Mouse (Mus musculus): ENCODE results near the gene Fam98b. TPM values are rescaled to one million over a fixed set of nuclear protein-coding genes. Genes with fewer than 3 reads are reported as not detected.

Gene Fam98b
- total RNA-seq (2021) = 10 to 100 TPM; 39.7 to 40.1 TPM
- long read RNA-seq, experiment 1, partial matches to known transcripts = 9 of 9 reads
- long read RNA-seq, experiment 1, other reads (novel, unspliced or antisense) = 0 of 9 reads
- long read RNA-seq, experiment 2 = 0 reads

DNA sequence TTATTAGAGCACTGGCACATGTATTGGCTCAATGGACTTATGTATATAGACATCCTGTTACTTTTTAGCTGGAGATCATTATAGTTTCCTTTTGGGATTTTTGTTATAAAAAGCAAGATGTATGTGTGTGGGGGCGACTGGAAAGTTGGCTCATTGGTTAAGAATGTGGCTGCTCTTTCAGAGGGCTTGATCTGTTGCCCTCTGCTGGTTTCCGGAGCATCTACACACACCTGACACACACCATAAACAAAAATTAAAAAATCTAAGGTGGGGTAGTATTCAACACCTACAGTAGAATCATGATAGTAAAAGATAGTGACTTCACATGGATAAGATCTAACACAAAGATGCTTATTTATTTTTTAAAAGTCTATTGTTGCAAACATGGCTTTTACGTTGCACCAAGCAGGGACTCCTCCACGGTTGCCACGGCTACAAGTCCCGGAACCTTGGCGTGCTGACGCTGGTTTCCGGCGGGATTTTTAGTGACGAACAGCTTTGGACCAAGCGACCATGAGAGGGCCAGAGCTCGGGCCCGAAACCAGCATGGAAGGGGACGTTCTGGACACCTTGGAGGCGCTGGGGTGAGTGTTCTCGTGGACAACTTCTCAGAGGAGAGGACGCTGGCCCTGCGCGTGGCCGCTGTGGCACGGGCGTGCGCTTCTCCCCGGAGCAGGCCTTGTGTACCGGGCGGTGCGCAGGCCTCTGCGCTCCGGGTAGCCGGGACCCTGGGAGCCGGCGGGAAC, at the start of gene Fam98b:
Gene Fam98b, plus strand, starts transcription at position 485 of the 746 bp plus-strand sequence.
- peak; percentile 90 to 92 for DNase-seq

- no peak for DNase-seq
These were observed 48.6 kb upstream of the Fam98b start for GRCm38 (mm10) chr2:117200869-117201338.

GRCm38 (mm10) chr2:117203350-117203749, 46.2 kb upstream of the Fam98b start:
- no peak for DNase-seq

- DNase-seq = peak; percentile 76 to 82
These were observed 45.0 kb upstream of the Fam98b start for GRCm38 (mm10) chr2:117204534-117204933.

DNA sequence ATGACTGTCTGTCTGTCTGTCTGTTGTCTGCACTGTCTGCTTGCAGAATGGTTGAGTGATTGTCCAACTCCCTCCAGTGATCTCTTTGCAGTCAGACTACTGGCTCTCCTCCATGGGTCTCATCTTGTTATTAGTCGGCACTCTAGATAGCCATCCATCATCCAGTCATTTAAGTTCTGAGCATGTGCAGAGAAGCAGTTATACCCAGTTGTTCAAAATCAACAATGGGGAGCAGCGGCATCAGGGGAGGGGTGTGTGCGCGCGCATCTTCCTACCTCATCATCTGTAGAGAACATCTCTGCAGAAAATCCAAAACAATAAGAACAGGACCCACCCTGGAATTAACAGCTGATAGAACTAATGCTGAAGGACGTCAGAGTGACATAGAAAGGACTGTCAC, 44.5 kb upstream of the Fam98b start:
- DNase-seq = peak in 1 of 2 experiments; percentile 22

- peak; percentile 55 to 64 for DNase-seq
These were observed 39.0 kb upstream of the Fam98b start for GRCm38 (mm10) chr2:117210416-117211085.

- DNase-seq = peak in 1 of 2 experiments; percentile 15
These were observed 33.4 kb upstream of the Fam98b start for GRCm38 (mm10) chr2:117216152-117216551.

DNA sequence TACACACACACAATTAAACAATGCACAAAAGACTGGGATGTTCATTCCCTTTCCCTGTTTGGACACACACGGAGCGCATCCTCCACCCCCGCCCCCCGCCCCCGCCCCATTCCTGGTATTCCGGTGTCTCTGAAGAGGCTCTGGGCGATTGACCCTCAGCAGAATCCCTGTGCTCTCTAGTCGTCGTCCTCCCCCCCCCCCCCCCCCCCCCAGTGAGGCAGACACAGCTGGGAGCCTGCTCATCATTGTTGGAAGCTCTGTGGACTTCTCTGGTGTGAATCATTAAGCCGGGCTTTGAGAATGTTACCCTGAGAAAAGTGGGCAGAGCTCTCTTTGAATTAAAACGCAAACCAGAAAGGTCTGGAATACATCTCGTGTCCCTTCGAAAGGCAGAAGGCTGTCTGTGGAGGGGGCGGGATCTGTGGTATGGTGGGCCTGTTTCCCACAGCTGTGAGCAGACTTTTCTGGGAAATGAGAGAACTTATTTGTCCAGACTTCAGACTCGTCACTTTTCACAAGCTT, 31.8 kb upstream of the Fam98b start:
- DNase-seq = no peak

GRCm38 (mm10) chr2:117219536-117219935, 30.0 kb upstream of the Fam98b start:
- no peak for DNase-seq

DNA sequence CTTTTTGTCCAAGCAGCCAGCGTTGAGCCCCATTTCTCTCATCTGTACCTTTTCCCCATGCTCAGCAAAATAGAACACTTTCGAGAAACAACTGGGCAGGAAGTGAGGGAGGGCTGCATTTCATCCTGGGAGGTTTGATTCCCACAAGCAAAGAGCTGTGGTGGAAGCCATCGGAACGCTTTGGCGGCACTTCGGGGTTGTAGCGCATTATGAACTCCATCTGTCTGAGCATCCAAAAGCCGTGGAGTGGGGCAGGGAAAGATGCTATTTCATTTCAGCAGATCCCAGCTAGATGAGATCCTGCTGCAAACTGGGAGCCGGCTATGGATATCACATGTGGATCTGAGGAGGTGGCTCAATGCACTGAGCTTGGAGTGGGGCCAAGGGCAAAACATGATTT, 26.9 kb upstream of the Fam98b start:
- DNase-seq = no peak

GRCm38 (mm10) chr2:117228601-117229125, 20.9 kb upstream of the Fam98b start:
- no peak for DNase-seq

DNA sequence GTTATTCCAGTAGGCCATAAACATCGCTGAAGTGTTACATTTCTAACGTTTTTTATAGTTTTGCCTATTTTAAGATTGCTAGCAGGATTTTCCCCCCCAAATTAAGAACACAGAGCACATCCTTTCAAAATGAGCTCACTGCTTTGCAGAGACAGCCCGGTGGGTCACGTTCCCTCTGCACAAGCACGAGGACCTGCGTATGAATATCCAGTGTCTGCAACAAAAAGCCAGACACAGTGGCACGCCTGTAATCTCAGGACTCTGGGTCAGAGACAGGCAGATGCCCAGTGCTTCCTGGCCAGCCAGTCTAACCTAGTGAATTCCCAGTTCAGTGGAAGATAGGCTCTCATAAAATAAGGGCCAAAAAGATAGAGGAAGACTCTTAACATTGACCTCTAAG, 19.3 kb upstream of the Fam98b start:
- no peak for DNase-seq

GRCm38 (mm10) chr2:117231257-117231656, 18.3 kb upstream of the Fam98b start:
- DNase-seq = peak; percentile 90 to 93

DNA sequence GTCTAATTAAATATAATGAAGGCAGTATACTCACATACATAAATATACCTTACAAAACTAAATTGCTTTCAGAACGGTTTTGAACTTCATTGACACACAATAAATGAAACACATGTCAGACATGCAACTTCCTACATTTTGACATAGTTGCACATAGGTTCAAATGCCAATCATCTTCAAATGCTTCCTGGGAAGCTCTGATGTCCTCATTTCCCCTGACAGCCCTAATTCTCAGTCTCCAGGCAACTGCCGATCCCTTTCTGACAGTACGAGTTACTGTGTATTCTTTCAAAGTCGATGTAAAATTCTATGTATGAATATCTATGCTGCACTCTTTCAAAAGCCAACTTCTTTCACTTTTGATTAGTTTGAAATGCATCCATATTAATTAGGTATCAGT, 7.6 kb upstream of the Fam98b start:
- DNase-seq = no peak

- DNase-seq = no peak
These were observed 517 bp downstream of the Fam98b start for GRCm38 (mm10) chr2:117250001-117250510.

GRCm38 (mm10) chr2:117255415-117255814, 5.9 kb downstream of the Fam98b start:
- no peak for DNase-seq

GRCm38 (mm10) chr2:117257617-117258016, 8.1 kb downstream of the Fam98b start:
- no peak for DNase-seq

GRCm38 (mm10) chr2:117262184-117262583, 12.6 kb downstream of the Fam98b start:
- DNase-seq = no peak

DNA sequence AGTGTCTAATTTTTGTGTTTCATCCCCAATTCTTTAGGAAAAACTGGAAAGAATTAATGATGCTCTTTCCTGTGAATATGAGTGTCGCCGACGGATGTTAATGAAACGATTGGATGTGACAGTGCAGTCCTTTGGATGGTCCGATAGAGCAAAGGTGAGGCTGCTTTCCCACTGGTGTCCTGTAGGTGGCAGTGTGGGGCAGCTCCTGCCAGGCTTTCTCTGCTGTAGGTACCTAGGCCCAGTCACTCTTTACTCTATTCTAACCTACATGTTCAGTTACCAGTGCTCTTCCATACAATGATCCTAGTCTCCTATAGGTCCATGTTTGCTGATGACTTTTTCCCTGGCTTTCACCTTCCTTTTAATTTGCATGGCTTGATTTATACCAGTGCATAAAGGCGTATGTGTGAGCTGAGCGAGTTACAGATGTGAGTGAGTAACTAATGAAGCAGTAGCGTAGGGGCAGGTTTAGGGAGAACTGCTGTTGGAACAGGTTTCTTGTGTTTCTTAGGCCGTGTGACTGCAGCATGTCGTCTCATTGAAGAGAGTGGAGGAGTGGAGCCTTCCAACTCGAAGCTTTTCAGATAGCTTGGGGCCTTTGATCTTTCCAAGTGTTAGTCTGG, 14.4 kb downstream of the Fam98b start:
- peak; percentile 62 to 76 for DNase-seq

GRCm38 (mm10) chr2:117288291-117288690, 38.8 kb downstream of the Fam98b start:
- DNase-seq = no peak

DNA sequence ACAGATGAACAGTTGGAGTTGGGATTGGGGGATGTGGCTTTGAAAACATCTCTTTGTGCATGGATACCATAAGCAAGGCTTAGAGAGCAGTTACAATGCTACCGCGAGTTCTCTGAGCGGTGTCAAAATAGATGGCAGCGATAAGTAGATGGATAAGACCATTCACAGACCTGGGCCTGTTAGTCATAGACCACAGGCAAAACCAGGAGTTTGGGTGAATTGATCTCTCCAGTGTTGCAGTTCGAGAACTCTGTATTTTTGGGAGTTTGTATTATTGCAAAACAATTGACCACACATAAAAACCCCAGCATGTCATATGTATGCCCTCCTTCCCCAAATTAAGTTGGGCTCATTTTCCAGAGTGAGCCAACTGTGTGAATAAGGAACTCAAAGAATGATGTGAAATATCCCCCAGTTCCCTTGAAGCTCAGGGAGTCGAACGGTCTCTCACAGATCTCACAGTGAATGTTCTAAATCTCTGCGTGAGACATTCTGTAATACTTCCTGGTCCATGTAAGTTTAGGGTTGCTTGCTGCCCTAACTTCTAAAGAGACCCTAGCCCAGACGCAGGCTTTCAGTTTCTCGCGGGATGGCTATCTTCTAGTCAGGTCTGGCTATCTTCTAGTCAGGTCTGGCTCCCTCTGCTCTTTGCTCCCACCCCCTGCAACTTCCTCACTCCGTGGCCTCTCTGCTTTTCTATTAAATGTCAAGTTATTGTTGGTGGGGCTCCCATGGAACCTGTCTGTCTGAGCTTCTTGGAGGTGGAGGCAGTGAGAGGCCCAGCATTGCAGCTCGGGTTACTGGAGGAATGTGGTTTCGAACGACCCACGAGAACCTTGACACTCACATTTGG, 50.3 kb downstream of the Fam98b start:
- DNase-seq = no peak
